Mouse (Mus musculus): ENCODE measurements around the gene Car1.

DNA sequence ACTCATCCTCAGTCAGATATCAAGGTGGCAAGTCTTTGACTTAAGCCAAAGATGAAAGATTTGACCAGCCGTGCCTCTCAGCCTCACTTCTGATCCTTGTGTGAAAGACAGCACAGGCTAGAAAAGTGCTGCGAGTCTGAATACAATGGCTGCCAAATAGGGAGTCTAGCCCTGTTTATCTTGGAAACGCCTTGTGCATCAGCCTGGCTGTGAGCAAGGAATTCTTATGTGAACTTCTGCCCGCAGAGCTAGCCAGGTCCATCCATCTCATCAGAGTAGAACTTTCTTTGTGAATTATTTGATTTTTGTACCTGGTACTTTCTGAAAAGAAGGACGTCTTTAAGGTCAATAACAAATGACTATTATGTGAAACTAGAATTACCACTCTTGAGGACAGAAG, 45.8 kb upstream of the Car1 start:
- TF ChIP-seq TAL1 (IDR thresholded peaks at IDR 0.05; ENCODE audit: low read length) (no peak), GATA1 (IDR thresholded peaks at IDR 0.05; ENCODE audit: low read length) (no peak)
